Mouse (Mus musculus) cortical plate, adult 2 months (tissue): ENCODE results near the gene Pard6a.

Source experiments
- CTCF ChIP-seq: fragments of 200-500 bp; IDR thresholded peaks from 2 replicates; pipeline ENCODE4 v1.5.1; 2011; ENCODE audit warnings: mild to moderate bottlenecking, control low read depth, low read length; ENCODE audit not compliant: insufficient read depth; ENCODE audit errors: extremely low read depth
- POLR2A ChIP-seq: fragments of 200-500 bp; IDR thresholded peaks from 2 replicates; pipeline ENCODE4 v1.6.1; 2011; ENCODE audit warnings: mild to moderate bottlenecking, low read length, control low read depth; ENCODE audit not compliant: insufficient read depth; ENCODE audit errors: extremely low read depth

GRCm38 (mm10) chr8:105732186-105732585, 31.2 kb downstream of the Pard6a start:
- TF ChIP-seq POLR2A, result no peak
- TF ChIP-seq CTCF, result no peak
